Mouse (Mus musculus): ENCODE results near the gene C1qtnf1. TPM values are rescaled to one million over a fixed set of nuclear protein-coding genes. Genes with fewer than 3 reads are reported as not detected.

Gene C1qtnf1
- polyA plus RNA-seq, 1 experiment from 2014 or later: 5.8 TPM

GRCm38 (mm10) chr11:118403951-118404899, 23.8 kb upstream of the C1qtnf1 start:
- Histone ChIP-seq H3K4me2 (ENCODE audit: low read depth, low read length) (no peak overlapping the region), H3K4me3 (ENCODE audit: low read depth, low read length) (no peak overlapping the region), H3K36me3 (replicated peaks; ENCODE audit: insufficient read depth, low read length) (peaks cover 19% of the 10 kb centered on the region), H3K27me3 (ENCODE audit: insufficient read depth, low read length) (no peaks in the 10 kb centered on the region), H3K9me3 (ENCODE audit: low read length) (no peaks in the 10 kb centered on the region), H3K4me1 (ENCODE audit: insufficient read depth) (peaks cover 17% of the 10 kb centered on the region), H3K27ac (ENCODE audit: low read depth) (no peak overlapping the region), H3K9ac (replicated peaks) (no peak overlapping the region)
- 76% methylated on average over 6 of the region's 6 CpGs for WGBS (ENCODE audit: insufficient replicate concordance)
- no peak for TF ChIP-seq CTCF (IDR thresholded peaks at IDR 0.05; ENCODE audit: low read depth)
- no peak for TF ChIP-seq EP300 (IDR thresholded peaks at IDR 0.05; ENCODE audit: low read depth)
- DNase-seq: no peak
- ATAC-seq: no peak

- DNase-seq (no peak), ATAC-seq (no peak)
- TF ChIP-seq EP300 (IDR thresholded peaks at IDR 0.05; ENCODE audit: low read depth) (no peak), CTCF (IDR thresholded peaks at IDR 0.05; ENCODE audit: low read depth) (no peak)
- H3K36me3 ChIP-seq (replicated peaks; ENCODE audit: insufficient read depth, low read length): peaks cover 29% of the 10 kb centered on the region
- no peak overlapping the region for H3K27ac ChIP-seq (ENCODE audit: low read depth)
- no peak overlapping the region for H3K4me3 ChIP-seq (ENCODE audit: low read depth, low read length)
- H3K9me3 ChIP-seq (ENCODE audit: low read length): no peaks in the 10 kb centered on the region
- no peak overlapping the region for H3K9ac ChIP-seq (replicated peaks)
- 80% methylated on average over 8 of the region's 8 CpGs for WGBS (ENCODE audit: insufficient replicate concordance)
- H3K4me1 ChIP-seq (ENCODE audit: insufficient read depth): peaks cover 9% of the 10 kb centered on the region
- no peak overlapping the region for H3K4me2 ChIP-seq (ENCODE audit: low read depth, low read length)
- H3K27me3 ChIP-seq (ENCODE audit: insufficient read depth, low read length): no peaks in the 10 kb centered on the region
Measured at GRCm38 (mm10) chr11:118405311-118405710, 22.7 kb upstream of the C1qtnf1 start.

GRCm38 (mm10) chr11:118406521-118406920, 21.5 kb upstream of the C1qtnf1 start:
- 84% methylated on average over 5 of the region's 5 CpGs for WGBS (ENCODE audit: insufficient replicate concordance)
- no peaks in the 10 kb centered on the region for H3K27me3 ChIP-seq (ENCODE audit: insufficient read depth, low read length)
- DNase-seq: no peak
- no peak for TF ChIP-seq EP300 (IDR thresholded peaks at IDR 0.05; ENCODE audit: low read depth)
- TF ChIP-seq CTCF (IDR thresholded peaks at IDR 0.05; ENCODE audit: low read depth): no peak
- H3K4me3 ChIP-seq (ENCODE audit: low read depth, low read length): no peak overlapping the region
- H3K9me3 ChIP-seq (ENCODE audit: low read length): no peaks in the 10 kb centered on the region
- H3K9ac ChIP-seq (replicated peaks): no peak overlapping the region
- no peak for ATAC-seq
- no peak overlapping the region for H3K27ac ChIP-seq (ENCODE audit: low read depth)
- H3K4me1 ChIP-seq (ENCODE audit: insufficient read depth): peaks cover 8% of the 10 kb centered on the region
- H3K4me2 ChIP-seq (ENCODE audit: low read depth, low read length): no peak overlapping the region
- peaks cover 38% of the 10 kb centered on the region for H3K36me3 ChIP-seq (replicated peaks; ENCODE audit: insufficient read depth, low read length)

- H3K27ac ChIP-seq (ENCODE audit: low read depth): no peak overlapping the region
- TF ChIP-seq EP300 (IDR thresholded peaks at IDR 0.05; ENCODE audit: low read depth) (no peak), CTCF (IDR thresholded peaks at IDR 0.05; ENCODE audit: low read depth) (no peak)
- WGBS (ENCODE audit: insufficient replicate concordance): 87% methylated on average over 23 of the region's 23 CpGs
- H3K4me1 ChIP-seq (ENCODE audit: insufficient read depth): peaks cover 4% of the 10 kb centered on the region
- no peaks in the 10 kb centered on the region for H3K9me3 ChIP-seq (ENCODE audit: low read length)
- no peak overlapping the region for H3K9ac ChIP-seq (replicated peaks)
- H3K36me3 ChIP-seq (replicated peaks; ENCODE audit: insufficient read depth, low read length): peaks cover 38% of the 10 kb centered on the region
- H3K4me3 ChIP-seq (ENCODE audit: low read depth, low read length): no peak overlapping the region
- H3K27me3 ChIP-seq (ENCODE audit: insufficient read depth, low read length): no peaks in the 10 kb centered on the region
- no peak for ATAC-seq
- H3K4me2 ChIP-seq (ENCODE audit: low read depth, low read length): no peak overlapping the region
- DNase-seq: no peak
Measured at GRCm38 (mm10) chr11:118407318-118407910, 20.6 kb upstream of the C1qtnf1 start.

- Histone ChIP-seq H3K4me3 (ENCODE audit: low read depth, low read length) (no peak overlapping the region), H3K4me2 (ENCODE audit: low read depth, low read length) (no peak overlapping the region), H3K27ac (ENCODE audit: low read depth) (no peak overlapping the region), H3K9ac (replicated peaks) (no peak overlapping the region), H3K4me1 (ENCODE audit: insufficient read depth) (no peaks in the 10 kb centered on the region), H3K27me3 (ENCODE audit: insufficient read depth, low read length) (no peaks in the 10 kb centered on the region), H3K9me3 (ENCODE audit: low read length) (no peaks in the 10 kb centered on the region), H3K36me3 (replicated peaks; ENCODE audit: insufficient read depth, low read length) (peaks cover 38% of the 10 kb centered on the region)
- ATAC-seq: no peak
- DNase-seq: no peak
- 76% methylated on average over 18 of the region's 18 CpGs for WGBS (ENCODE audit: insufficient replicate concordance)
- TF ChIP-seq EP300 (IDR thresholded peaks at IDR 0.05; ENCODE audit: low read depth) (no peak), CTCF (IDR thresholded peaks at IDR 0.05; ENCODE audit: low read depth) (no peak)
Measured at GRCm38 (mm10) chr11:118408051-118408740, 19.8 kb upstream of the C1qtnf1 start.

Measured in liver, postnatal 0 days (tissue).